Mouse (Mus musculus) thymus, adult 2 months (tissue): ENCODE measurements around the gene Slc45a1. TPM values are rescaled to one million over a fixed set of nuclear protein-coding genes. Genes with fewer than 3 reads are reported as not detected.
A peak's percentile ranks its signal among the peaks of the same experiment; 100 is the strongest.

Source experiments
- DNase-seq: peaks from one replicate; pipeline ENCODE4 v3.0.0; 2021
- H3K27ac ChIP-seq: fragments of 200-500 bp; 2 replicates; pipeline ENCODE4 v1.5.1; 2012; ENCODE audit warnings: low read length, control low read depth; ENCODE audit not compliant: control insufficient read depth, insufficient read depth
- H3K27me3 ChIP-seq: fragments of 200-500 bp; 2 replicates; pipeline ENCODE4 v1.6.1; 2012; ENCODE audit warnings: mild to moderate bottlenecking, low read length, moderate library complexity, mixed read lengths; ENCODE audit not compliant: control insufficient read depth, insufficient read depth
- H3K36me3 ChIP-seq: fragments of 200-500 bp; 2 replicates; pipeline ENCODE4 v1.6.1; 2012; ENCODE audit warnings: mild to moderate bottlenecking, low read length, moderate library complexity; ENCODE audit not compliant: control insufficient read depth, insufficient read depth
- H3K4me1 ChIP-seq: fragments of 200-500 bp; replicated peaks from 2 replicates; pipeline ENCODE4 v1.6.1; 2012; ENCODE audit warnings: low read length; ENCODE audit not compliant: control insufficient read depth, insufficient read depth
- H3K4me3 ChIP-seq: fragments of 200-500 bp; 2 replicates; pipeline ENCODE4 v1.5.1; 2012; ENCODE audit warnings: mild to moderate bottlenecking, low read length, control low read depth, moderate library complexity; ENCODE audit not compliant: control insufficient read depth, insufficient read depth
- CTCF ChIP-seq: fragments of 200-500 bp; IDR thresholded peaks from 2 replicates; pipeline ENCODE4 v1.5.1; 2012; ENCODE audit warnings: mild to moderate bottlenecking, control low read depth, low read length, moderate library complexity, borderline replicate concordance; ENCODE audit not compliant: control insufficient read depth, poor library complexity, insufficient read depth; ENCODE audit errors: extremely low read depth
- POLR2A ChIP-seq: fragments of 200-500 bp; IDR thresholded peaks from 2 replicates; pipeline ENCODE4 v1.6.1; 2012; ENCODE audit warnings: mild to moderate bottlenecking, low read length, control low read depth, moderate library complexity; ENCODE audit not compliant: control insufficient read depth, poor library complexity, insufficient read depth; ENCODE audit errors: extremely low read depth
- WGBS: fragments of 180-500 bp; shearing (Covaris S2); methylation state at CpG from one replicate; pipeline ENCODE4 v1.1.7; 2018; 5-methylcytosine and 5-hydroxymethylcytosine counted together
- polyA plus RNA-seq: library from polyadenylated mRNA; depleted of rRNA; stranded (reverse); fragments of >200 nt; gene quantifications from 2 replicates; pipeline ENCODE4 v1.2.3, GENCODE M21; 2012; rRNA removed

Gene Slc45a1
- 0.03 TPM in 1 of 2 replicates, not detected in the other for polyA plus RNA-seq

- Histone ChIP-seq H3K27ac (no peak within 1 kb of the TSS), H3K4me3 (no peak within 1 kb of the TSS), H3K4me1 (peaks cover 3% of the 10 kb centered on the region; the same call in 1 of the 2 replicates), H3K36me3 (no peaks in the 10 kb centered on the region), H3K27me3 (peaks cover 5% of the 10 kb centered on the region; the same call in 1 of the 2 replicates)
- TF ChIP-seq CTCF (0 out of 2 replicates have a peak, but pooled peaks have one; percentile 10), POLR2A (no peak)
- WGBS = 19% methylated on average over 41 of the region's 41 CpGs
- no peak for DNase-seq
Observed at GRCm38 (mm10) chr4:150651390-150652277, at the start of gene Slc45a1. TSS of gene Slc45a1 (minus strand) at chr4:150652174.

GRCm38 (mm10) chr4:150700849-150701248 lies 48.9 kb upstream of the Slc45a1 start:
- Histone ChIP-seq H3K4me3 (no peak overlapping the region), H3K27ac (no peak overlapping the region), H3K36me3 (no peaks in the 10 kb centered on the region), H3K27me3 (no peaks in the 10 kb centered on the region), H3K4me1 (no peaks in the 10 kb centered on the region)
- no peak for TF ChIP-seq POLR2A
- TF ChIP-seq CTCF = no peak
- no peak for DNase-seq
- 91% methylated on average over 9 of the region's 9 CpGs for WGBS

GRCm38 (mm10) chr4:150694434-150695108 lies 42.6 kb upstream of the Slc45a1 start:
- H3K27me3 ChIP-seq = no peaks in the 10 kb centered on the region
- no peak overlapping the region for H3K27ac ChIP-seq
- no peak overlapping the region for H3K4me3 ChIP-seq
- H3K4me1 ChIP-seq = no peaks in the 10 kb centered on the region; the same call in 1 of the 2 replicates
- WGBS = 43% methylated on average over 10 of the region's 10 CpGs
- H3K36me3 ChIP-seq = no peaks in the 10 kb centered on the region
- no peak for TF ChIP-seq POLR2A
- no peak for TF ChIP-seq CTCF
- DNase-seq = no peak

GRCm38 (mm10) chr4:150692861-150693403 lies 41.0 kb upstream of the Slc45a1 start:
- Histone ChIP-seq H3K36me3 (no peaks in the 10 kb centered on the region), H3K27me3 (no peaks in the 10 kb centered on the region), H3K27ac (no peak overlapping the region), H3K4me3 (no peak overlapping the region), H3K4me1 (no peaks in the 10 kb centered on the region; the same call in 1 of the 2 replicates)
- WGBS = 45% methylated on average over 10 of the region's 10 CpGs
- DNase-seq = no peak
- TF ChIP-seq CTCF = no peak
- no peak for TF ChIP-seq POLR2A

- TF ChIP-seq POLR2A (no peak), CTCF (no peak)
- Histone ChIP-seq H3K4me3 (no peak overlapping the region), H3K27ac (no peak overlapping the region), H3K27me3 (no peaks in the 10 kb centered on the region), H3K36me3 (no peaks in the 10 kb centered on the region), H3K4me1 (no peaks in the 10 kb centered on the region; the same call in 1 of the 2 replicates)
- DNase-seq = peak; percentile 19
- WGBS = 71% methylated on average over 3 of the region's 3 CpGs
Observed at GRCm38 (mm10) chr4:150690759-150691158, 38.8 kb upstream of the Slc45a1 start.

GRCm38 (mm10) chr4:150689553-150689952 lies 37.6 kb upstream of the Slc45a1 start:
- H3K4me3 ChIP-seq = no peak overlapping the region
- no peak for DNase-seq
- no peaks in the 10 kb centered on the region for H3K27me3 ChIP-seq
- no peak overlapping the region for H3K27ac ChIP-seq
- no peaks in the 10 kb centered on the region; the same call in 1 of the 2 replicates for H3K4me1 ChIP-seq
- TF ChIP-seq POLR2A (no peak), CTCF (no peak)
- H3K36me3 ChIP-seq = no peaks in the 10 kb centered on the region
- WGBS = 95% methylated on average over 10 of the region's 10 CpGs
